ENCODE assay signal across 28 mouse cellular contexts in genomic region chr12:26906126-26906525, GRCm38 (mm10).
"Had no signal": no experiment of that assay in that cellular context is flagged by ENCODE, and none has a peak within 500 bp of the region (broad histone marks: within the 10 kb centered on the region; RNA-seq: fewer than 3 reads in every experiment).

No protein-coding gene starts in this region.

- H3K9me3 ChIP-seq: embryonic facial prominence, embryonic 10.5 days; embryonic facial prominence, embryonic 12.5 days; embryonic facial prominence, embryonic 13.5 days; embryonic facial prominence, embryonic 15.5 days; forebrain, embryonic 12.5 days; heart, embryonic 10.5 days; heart, embryonic 12.5 days; heart, embryonic 13.5 days had no signal

- ATAC-seq: forebrain, embryonic 16.5 days had no signal

- H3K36me3 ChIP-seq: embryonic facial prominence, embryonic 10.5 days; embryonic facial prominence, embryonic 12.5 days; embryonic facial prominence, embryonic 13.5 days; embryonic facial prominence, embryonic 15.5 days; forebrain, embryonic 12.5 days; heart, embryonic 10.5 days; heart, embryonic 12.5 days; heart, embryonic 13.5 days had no signal

- H3K27me3 ChIP-seq: embryonic facial prominence, embryonic 12.5 days; embryonic facial prominence, embryonic 13.5 days; forebrain, embryonic 12.5 days had no signal

- H3K4me2 ChIP-seq: embryonic facial prominence, embryonic 12.5 days; embryonic facial prominence, embryonic 13.5 days; embryonic facial prominence, embryonic 15.5 days; forebrain, embryonic 12.5 days; heart, embryonic 11.5 days; heart, embryonic 12.5 days; heart, embryonic 13.5 days had no signal

- H3K4me3 ChIP-seq: embryonic facial prominence, embryonic 10.5 days; embryonic facial prominence, embryonic 12.5 days; embryonic facial prominence, embryonic 13.5 days; embryonic facial prominence, embryonic 15.5 days; erythroblast, embryonic 14.5 days; forebrain, embryonic 12.5 days; gastrocnemius, adult 2 months; heart, adult 2 months; heart, embryonic 10.5 days; heart, embryonic 12.5 days; heart, embryonic 13.5 days had no signal

- H3K27ac ChIP-seq: embryonic facial prominence, embryonic 10.5 days; embryonic facial prominence, embryonic 12.5 days; embryonic facial prominence, embryonic 13.5 days; embryonic facial prominence, embryonic 15.5 days; gastrocnemius, adult 2 months; heart, adult 2 months; heart, embryonic 10.5 days; heart, embryonic 13.5 days had no signal

- H3K9ac ChIP-seq: embryonic facial prominence, embryonic 12.5 days; embryonic facial prominence, embryonic 13.5 days; embryonic facial prominence, embryonic 15.5 days; forebrain, embryonic 12.5 days; heart, embryonic 12.5 days; heart, embryonic 13.5 days had no signal

- DNase-seq: cerebellum, adult 2 months; cerebellum, adult 8-10 months; cerebellum, adult 9-10 months; cerebellum, adult 9-11 months; cerebellum, postnatal 10 days; cerebellum, postnatal 14 days; cerebellum, postnatal 25 days; cerebellum, postnatal 36 days; embryo, embryonic 11 days; gastrocnemius, adult 2 months; gastrocnemius, postnatal 10 days; gastrocnemius, postnatal 14 days; gastrocnemius, postnatal 25 days; gastrocnemius, postnatal 36 days; heart, adult 11 months; heart, adult 18-20 months; heart, adult 2 months had no signal
